Mouse (Mus musculus) MEL (cell line): ENCODE data around the gene Lypd5.

Source experiments
- CTCF ChIP-seq, 3 experiments: IDR thresholded peaks in 2 of 3; conservative IDR thresholded peaks in 1 of 3; 2 replicates each; pipeline ENCODE4 v1.5.1; 2011 to 2012; ENCODE audit warnings: low read length in 3 of 3, low read depth in 2 of 3, mild to moderate bottlenecking in 2 of 3, improper control_type of control experiment in 1 of 3, inconsistent platforms in 1 of 3, mixed read lengths in 1 of 3, moderate library complexity in 1 of 3; ENCODE audit not compliant: control insufficient read depth in 1 of 3, insufficient read depth in 1 of 3, poor library complexity in 1 of 3, severe bottlenecking in 1 of 3
- GATA1 ChIP-seq: IDR thresholded peaks from 2 replicates; pipeline ENCODE4 v1.6.1; 2011; ENCODE audit warnings: low read depth, low read length, improper control_type of control experiment
- MYC ChIP-seq: IDR thresholded peaks from 2 replicates; pipeline ENCODE4 v1.6.1; 2011; ENCODE audit warnings: low read depth, mild to moderate bottlenecking, low read length, improper control_type of control experiment, moderate library complexity
- NRF1 ChIP-seq: IDR thresholded peaks from 2 replicates; pipeline ENCODE4 v1.6.1; 2014; ENCODE audit warnings: low read depth, mild to moderate bottlenecking, inconsistent platforms, low read length, improper control_type of control experiment, moderate library complexity; ENCODE audit not compliant: poor library complexity, insufficient read depth, severe bottlenecking
- POLR2A ChIP-seq, 2 experiments: IDR thresholded peaks; 2 replicates each; pipeline ENCODE4 v1.6.1; 2011 to 2012; ENCODE audit warnings: low read length in 2 of 2, mild to moderate bottlenecking in 2 of 2, control low read depth in 1 of 2, improper control_type of control experiment in 1 of 2, low read depth in 1 of 2, moderate library complexity in 1 of 2; ENCODE audit not compliant: control insufficient read depth in 1 of 2, insufficient read depth in 1 of 2, poor library complexity in 1 of 2
- ZMIZ1 ChIP-seq: IDR thresholded peaks from 2 replicates; pipeline ENCODE4 v1.6.1; 2012; ENCODE audit warnings: low read depth, mild to moderate bottlenecking, inconsistent platforms, low read length, improper control_type of control experiment, moderate library complexity

GRCm38 (mm10) chr7:24387059-24387556 lies 38.1 kb downstream of the Lypd5 start:
- TF ChIP-seq MYC (peak; percentile 90), CTCF (IDR thresholded peaks at IDR 0.05 in 2 of 3, conservative IDR thresholded peaks at IDR 0.05 in 1 of 3; ENCODE audit: control insufficient read depth in 1 of 3, insufficient read depth in 1 of 3, low read depth in 2 of 3, low read length in 3 of 3, poor library complexity in 1 of 3, severe bottlenecking in 1 of 3) (no peak), NRF1 (peak; percentile 12; the same call in 1 of the 2 replicates), ZMIZ1 (no peak), GATA1 (peak; percentile 65; the same call in 1 of the 2 replicates), POLR2A (IDR thresholded peaks at IDR 0.05; ENCODE audit: control insufficient read depth in 1 of 2, insufficient read depth in 1 of 2, low read depth in 1 of 2, low read length in 2 of 2, poor library complexity in 1 of 2) (peak in 1 of 2 experiments; percentile 42; a peak in 1 of 4 replicates)
